ENCODE assay signal across 7 mouse cellular contexts in the genomic region with DNA sequence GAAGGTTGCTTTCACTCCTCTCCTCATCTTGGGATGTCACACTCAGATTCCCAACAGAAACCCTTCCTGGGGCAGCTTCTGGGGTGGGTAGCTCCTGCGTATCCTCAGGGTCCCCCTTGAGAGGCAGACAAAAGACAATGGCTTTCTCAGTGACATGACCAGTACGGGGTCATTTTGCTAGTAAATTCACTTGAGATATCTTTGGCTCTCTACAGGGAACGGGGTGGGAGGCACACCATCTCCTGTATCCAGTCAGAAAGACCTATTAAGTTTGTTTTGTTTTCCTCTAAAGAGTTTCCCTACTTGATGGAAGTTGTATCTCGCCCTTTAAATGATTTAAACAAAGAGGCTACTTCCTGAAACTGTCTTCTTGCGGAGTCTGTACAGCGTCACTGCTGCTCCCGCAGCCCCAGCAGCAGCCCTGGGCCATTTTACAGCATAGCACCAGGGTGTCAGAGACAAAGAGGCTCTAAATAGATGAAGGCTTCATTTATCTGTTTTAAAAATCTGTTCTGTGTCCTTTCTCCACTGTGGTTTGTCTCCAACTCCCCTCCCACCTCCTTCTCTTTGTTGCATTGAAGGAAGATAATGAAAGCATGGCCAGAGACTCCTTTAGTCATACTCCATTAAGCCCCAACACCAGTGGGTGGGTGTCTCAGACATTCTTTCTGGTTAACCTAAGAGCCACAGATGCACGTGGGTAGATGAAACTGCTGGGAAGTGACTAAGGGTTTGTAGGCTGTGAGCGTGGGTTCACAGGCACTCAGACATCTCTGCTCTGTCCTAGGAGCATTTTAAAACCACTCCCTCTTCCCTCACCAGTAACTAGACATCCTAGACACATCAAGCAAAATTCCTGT. TPM values are rescaled to one million over a fixed set of nuclear protein-coding genes. Genes with fewer than 3 reads are reported as not detected.
DNase-seq lines count a peak whose midpoint lies in the region; ATAC-seq lines count a peak whose summit lies in the region.

No protein-coding gene starts in this region.

- no peak overlapping the region for H3K4me3 ChIP-seq in hindbrain, embryonic 11.5 days (ENCODE audit: low read depth, low read length)
- H3K4me3 ChIP-seq in neural tube, embryonic 13.5 days: no peak overlapping the region

- H3K9me3 ChIP-seq in hindbrain, embryonic 11.5 days (ENCODE audit: control insufficient read depth, low read length): no peaks in the 10 kb centered on the region
- no peaks in the 10 kb centered on the region for H3K9me3 ChIP-seq in neural tube, embryonic 13.5 days

- H3K4me2 ChIP-seq in hindbrain, embryonic 11.5 days (replicated peaks; ENCODE audit: low read depth, low read length): no peak overlapping the region
- peak overlapping the region; percentile 20 for H3K4me2 ChIP-seq in neural tube, embryonic 13.5 days

- 36% methylated on average over 9 of the region's 9 CpGs for WGBS in hindbrain, embryonic 11.5 days
- WGBS in neural tube, embryonic 13.5 days: 11% methylated on average over 9 of the region's 9 CpGs

- H3K27me3 ChIP-seq in hindbrain, embryonic 11.5 days (ENCODE audit: control insufficient read depth, insufficient read depth, low read length): no peaks in the 10 kb centered on the region
- no peaks in the 10 kb centered on the region for H3K27me3 ChIP-seq in neural tube, embryonic 13.5 days

- peak overlapping the region; percentile 71 for H3K27ac ChIP-seq in hindbrain, embryonic 11.5 days (ENCODE audit: low read depth, low read length)
- H3K27ac ChIP-seq in neural tube, embryonic 13.5 days (replicated peaks): peak overlapping the region; percentile 57

- H3K9ac ChIP-seq in hindbrain, embryonic 11.5 days (ENCODE audit: low read depth, low read length): 0 out of 2 replicates have a peak overlapping the region, but pooled peaks have one; percentile 15
- peak overlapping the region; percentile 19; the same call in 1 of the 2 replicates for H3K9ac ChIP-seq in neural tube, embryonic 13.5 days

- H3K4me1 ChIP-seq in hindbrain, embryonic 11.5 days (replicated peaks; ENCODE audit: control insufficient read depth, insufficient read depth, low read length): no peaks in the 10 kb centered on the region; the same call in 1 of the 2 replicates
- peaks cover 23% of the 10 kb centered on the region for H3K4me1 ChIP-seq in neural tube, embryonic 13.5 days (replicated peaks)

- H3K36me3 ChIP-seq in hindbrain, embryonic 11.5 days (ENCODE audit: control insufficient read depth, insufficient read depth, low read length): peaks cover 1% of the 10 kb centered on the region; the same call in 1 of the 2 replicates
- peaks cover 46% of the 10 kb centered on the region for H3K36me3 ChIP-seq in neural tube, embryonic 13.5 days

- peak; percentile 45; the same call in 1 of the 2 replicates for ATAC-seq in hindbrain, embryonic 11.5 days (ENCODE audit: low FRiP score)
- ATAC-seq in neural tube, embryonic 13.5 days (ENCODE audit: low read depth): peak; percentile 75

- DNase-seq in layer of hippocampus, adult 11-12 months (ENCODE audit: low spot score): peak; percentile 57
- DNase-seq in layer of hippocampus, adult 9-10 months (ENCODE audit: low spot score): no peak
- DNase-seq in NIH3T3 (ENCODE audit: low read depth): peak; percentile 62
- peak; percentile 16 for DNase-seq in hindbrain, embryonic 11.5 days (ENCODE audit: low spot score)
- no peak for DNase-seq in retina, embryonic 14.5 days (ENCODE audit: low spot score)
- no peak for DNase-seq in retina, postnatal 1 day

RNA-seq across cellular contexts. Expression of a gene that starts 21.0 kb away (rescaled TPM):
- 29.1 and 29.6 TPM in 2 replicates for polyA plus RNA-seq in hindbrain, embryonic 11.5 days (2014; fragmentation: Nextera tagmentation; extraction: Ambion mirVana)
- 17.4 and 25.5 TPM in 2 replicates for polyA plus RNA-seq in neural tube, embryonic 13.5 days (2015; fragmentation: Nextera tagmentation; extraction: Ambion mirVana)

RNA-seq across cellular contexts. Expression of a gene that starts 21.4 kb away (rescaled TPM):
- 31.5 and 32.9 TPM in 2 replicates for polyA plus RNA-seq in hindbrain, embryonic 11.5 days (2014; fragmentation: Nextera tagmentation; extraction: Ambion mirVana)
- 31.1 and 31.4 TPM in 2 replicates for polyA plus RNA-seq in neural tube, embryonic 13.5 days (2015; fragmentation: Nextera tagmentation; extraction: Ambion mirVana)

Comparison
In these comparisons a context has a peak if more than half of its experiments do, and no peak if none do; other contexts are left out.
1. DNase-seq: peak in layer of hippocampus, adult 11-12 months (single experiment), NIH3T3 (single experiment) and hindbrain, embryonic 11.5 days (single experiment); none in layer of hippocampus, adult 9-10 months (single experiment), retina, embryonic 14.5 days (single experiment) and retina, postnatal 1 day (single experiment).